16 mouse cellular contexts compared by ENCODE assay signal in the genomic region with DNA sequence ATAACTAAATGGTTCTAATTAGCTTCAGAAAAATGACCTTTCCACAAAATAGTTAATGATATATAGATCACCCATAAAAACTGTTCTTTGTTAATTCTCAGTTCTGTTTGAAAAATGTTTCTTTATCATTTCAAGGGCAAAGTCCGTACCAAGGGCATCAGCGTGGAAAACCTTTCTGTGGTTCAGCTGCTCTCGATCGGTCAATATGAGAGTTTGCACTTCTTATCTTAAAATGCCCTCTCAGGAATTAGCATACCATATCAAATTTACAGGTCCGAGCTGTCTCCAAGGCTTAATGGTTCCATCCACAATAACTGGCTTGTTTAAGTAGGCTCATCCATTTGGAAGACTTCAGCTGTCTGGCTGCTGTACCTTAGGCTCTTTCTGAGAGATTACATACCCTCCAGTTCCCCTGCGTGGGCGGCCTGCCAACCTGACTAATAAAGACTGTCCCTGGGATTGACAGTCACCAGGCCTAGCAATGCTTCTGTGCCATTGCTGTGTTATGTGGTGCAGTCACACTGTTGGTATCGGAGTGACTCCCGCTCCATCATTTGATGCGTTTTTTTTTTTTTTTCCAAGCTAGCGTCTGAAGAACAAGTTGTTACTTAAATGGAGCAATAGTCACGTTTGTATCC. TPM values are rescaled to one million over a fixed set of nuclear protein-coding genes. Genes with fewer than 3 reads are reported as not detected.
A peak's percentile ranks its signal among the peaks of the same experiment; 100 is the strongest.
DNase-seq lines count a peak whose midpoint lies in the region; ATAC-seq lines count a peak whose summit lies in the region.
"Had no signal": no experiment of that assay in that cellular context is flagged by ENCODE, and none has a peak within 500 bp of the region (broad histone marks: within the 10 kb centered on the region; RNA-seq: fewer than 3 reads in every experiment).

No protein-coding gene starts in this region.

- 55% methylated on average over 12 of the region's 12 CpGs for WGBS in heart, embryonic 10.5 days
- WGBS in intestine, embryonic 15.5 days = 54% methylated on average over 12 of the region's 12 CpGs

- ATAC-seq in intestine, embryonic 15.5 days = peak; percentile 85
- ATAC-seq in inflammation-experienced regulatory T-cells, adult 6 months = no peak

- no peaks in the 10 kb centered on the region for H3K27me3 ChIP-seq in heart, embryonic 10.5 days (ENCODE audit: insufficient read depth, poor library complexity, severe bottlenecking)
- H3K27me3 ChIP-seq in intestine, embryonic 15.5 days (replicated peaks) = no peaks in the 10 kb centered on the region
- H3K27me3 ChIP-seq: kidney, embryonic 15.5 days; neural tube, embryonic 13.5 days had no signal

- no peaks in the 10 kb centered on the region for H3K4me1 ChIP-seq in heart, embryonic 10.5 days
- H3K4me1 ChIP-seq in intestine, embryonic 15.5 days (replicated peaks) = no peaks in the 10 kb centered on the region
- H3K4me1 ChIP-seq: kidney, embryonic 15.5 days; limb, embryonic 10.5 days; neural tube, embryonic 13.5 days had no signal

- no peak overlapping the region for H3K4me2 ChIP-seq in intestine, embryonic 15.5 days (replicated peaks)
- H3K4me2 ChIP-seq: kidney, embryonic 15.5 days; neural tube, embryonic 13.5 days had no signal

- no peak overlapping the region for H3K27ac ChIP-seq in heart, embryonic 10.5 days
- H3K27ac ChIP-seq in intestine, embryonic 15.5 days = peak overlapping the region; percentile 44; the same call in 1 of the 2 replicates
- H3K27ac ChIP-seq: kidney, embryonic 15.5 days; limb, embryonic 10.5 days; neural tube, embryonic 13.5 days had no signal

- H3K36me3 ChIP-seq in heart, embryonic 10.5 days = no peaks in the 10 kb centered on the region
- no peaks in the 10 kb centered on the region for H3K36me3 ChIP-seq in intestine, embryonic 15.5 days
- H3K36me3 ChIP-seq: kidney, embryonic 15.5 days; limb, embryonic 10.5 days; neural tube, embryonic 13.5 days had no signal

- H3K9me3 ChIP-seq in heart, embryonic 10.5 days = no peaks in the 10 kb centered on the region
- no peaks in the 10 kb centered on the region for H3K9me3 ChIP-seq in intestine, embryonic 15.5 days
- H3K9me3 ChIP-seq: kidney, embryonic 15.5 days; limb, embryonic 10.5 days; neural tube, embryonic 13.5 days had no signal

- H3K9ac ChIP-seq in intestine, embryonic 15.5 days = no peak overlapping the region
- H3K9ac ChIP-seq: kidney, embryonic 15.5 days; neural tube, embryonic 13.5 days had no signal

- intact Hi-C loops in left cerebral cortex, postnatal 4 days (cut with DNase I) = no loop called here

- DNase-seq in heart, adult 11 months = peak; percentile 64
- DNase-seq in heart, embryonic 10.5 days (ENCODE audit: low spot score) = no peak
- DNase-seq in left cerebral cortex, postnatal 4 days = peak; percentile 85
- DNase-seq in left cerebral cortex, adult 18-20 months (ENCODE audit: low spot score in 2 of 2) = no peak
- DNase-seq in adrenal gland, adult 2 months = peak; percentile 82
- DNase-seq in gastrocnemius, postnatal 25 days = no peak
- DNase-seq: gastrocnemius, postnatal 14 days; lung, adult 2 months; right cerebral cortex, postnatal 14 days had no signal

- no peak overlapping the region for H3K4me3 ChIP-seq in heart, embryonic 10.5 days
- H3K4me3 ChIP-seq in intestine, embryonic 15.5 days (replicated peaks) = no peak overlapping the region
- H3K4me3 ChIP-seq: kidney, embryonic 15.5 days; limb, embryonic 10.5 days; neural tube, embryonic 13.5 days had no signal

RNA-seq across cellular contexts. Expression of gene Plk2, which starts 17.8 kb away (rescaled TPM):
- polyA plus RNA-seq in heart, embryonic 10.5 days (2016; fragmentation: Nextera tagmentation; extraction: Ambion mirVana) = 101 and 121 TPM in 2 replicates
- 100 to 1,000 TPM; 273 to 293 TPM for total RNA-seq in left cerebral cortex, postnatal 4 days (2021)
- total RNA-seq in left cerebral cortex, adult 18-20 months (2021) = 100 to 1,000 TPM; 272 to 280 TPM
- total RNA-seq in adrenal gland, adult 2 months (2021) = 10 to 100 TPM; 10.6 to 15.4 TPM
- polyA plus RNA-seq in adrenal gland, adult 2 months (2012; rRNA removed) = 3.0 and 3.6 TPM in 2 replicates
- 71.0 and 72.1 TPM in 2 replicates for polyA plus RNA-seq in intestine, embryonic 15.5 days (2015; fragmentation: Nextera tagmentation; extraction: Ambion mirVana)
- total RNA-seq in gastrocnemius, postnatal 25 days (2021) = 1 to 10 TPM; 8.0 to 9.5 TPM
- polyA plus RNA-seq in inflammation-experienced regulatory T-cells, adult 6 months (2017; shearing (Covaris generic)) = 1 to 10 TPM; 1.6 to 4.5 (median 3.6) TPM

RNA-seq across cellular contexts. Expression of gene Gapt, which starts 55.7 kb away (rescaled TPM):
- 0.16 TPM in 1 of 2 replicates, not detected in the other for polyA plus RNA-seq in heart, embryonic 10.5 days (2016; fragmentation: Nextera tagmentation; extraction: Ambion mirVana)
- total RNA-seq in left cerebral cortex, postnatal 4 days (2021) = not detected
- total RNA-seq in left cerebral cortex, adult 18-20 months (2021) = not detected
- total RNA-seq in adrenal gland, adult 2 months (2021) = under 1 TPM; 0.14 to 0.24 TPM
- 0.19 TPM in 1 of 2 replicates, not detected in the other for polyA plus RNA-seq in adrenal gland, adult 2 months (2012; rRNA removed)
- 0.23 and 0.59 TPM in 2 replicates for polyA plus RNA-seq in intestine, embryonic 15.5 days (2015; fragmentation: Nextera tagmentation; extraction: Ambion mirVana)
- total RNA-seq in gastrocnemius, postnatal 25 days (2021) = not detected
- under 1 TPM in 1 of 3 experiments, not detected in 2; 0.29 TPM for polyA plus RNA-seq in inflammation-experienced regulatory T-cells, adult 6 months (2017; shearing (Covaris generic))
- total RNA-seq: layer of hippocampus, postnatal 10 days had no signal
- polyA plus RNA-seq: C2C12; neural tube, embryonic 13.5 days had no signal

Comparison
In these comparisons a context has a peak if more than half of its experiments do, and no peak if none do; other contexts are left out.
1. DNase-seq: peak in heart, adult 11 months (single experiment), left cerebral cortex, postnatal 4 days (single experiment) and adrenal gland, adult 2 months (single experiment); none in heart, embryonic 10.5 days (single experiment), left cerebral cortex, adult 18-20 months (0 of 2) and gastrocnemius, postnatal 25 days (single experiment).
2. RNA of gene Plk2, which starts 17.8 kb away (total RNA-seq): 273 to 293 TPM in left cerebral cortex, postnatal 4 days and 272 to 280 TPM in left cerebral cortex, adult 18-20 months; 10.6 to 15.4 TPM in adrenal gland, adult 2 months and 8.0 to 9.5 TPM in gastrocnemius, postnatal 25 days; every median in the first group is over 10 times any median in the second.